Mouse (Mus musculus) E14TG2a.4 (cell line): ENCODE results near the gene Klf13.

Experiments
- CTCF ChIP-seq: conservative IDR thresholded peaks from 2 replicates; pipeline ENCODE4 v1.5.1; 2014; ENCODE audit warnings: low read length
- NANOG ChIP-seq: IDR thresholded peaks from 2 replicates; pipeline ENCODE4 v1.6.1; 2014; ENCODE audit warnings: borderline replicate concordance, low read length, mixed read lengths
- POU5F1 ChIP-seq: IDR thresholded peaks from 2 replicates; pipeline ENCODE4 v1.6.1; 2014; ENCODE audit warnings: low read length, borderline replicate concordance

DNA sequence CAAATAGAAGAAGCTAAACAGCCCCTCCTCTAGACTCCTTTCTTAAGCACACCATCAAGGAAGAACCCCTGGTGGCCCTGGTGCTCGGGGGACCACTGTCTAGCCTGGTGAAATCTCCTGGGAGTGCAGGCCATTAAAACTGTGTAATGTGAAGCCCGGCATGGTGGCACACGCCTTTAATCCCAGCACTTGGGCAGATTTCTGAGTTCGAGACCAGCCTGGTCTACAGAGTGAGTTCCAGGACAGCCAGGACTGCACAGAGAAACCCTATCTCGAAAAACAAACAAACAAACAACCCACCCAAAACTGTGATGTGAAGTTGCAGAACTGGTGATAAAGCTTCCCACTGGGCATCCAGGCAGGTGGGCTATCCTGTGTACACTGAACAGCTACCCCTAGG, 24.9 kb upstream of the Klf13 start:
- TF ChIP-seq CTCF (no peak), POU5F1 (no peak), NANOG (no peak)
